Mouse (Mus musculus): ENCODE results near the gene Obsl1.

Obsl1 gene

GRCm38 (mm10) chr1:75455433-75455832 is 50.8 kb downstream of the Obsl1 start:
- DNase-seq (ENCODE audit: low spot score) = no peak

- no peak for DNase-seq (ENCODE audit: low spot score)
These were observed 54.4 kb downstream of the Obsl1 start for GRCm38 (mm10) chr1:75451900-75452299.

- no peak for DNase-seq (ENCODE audit: low spot score)
These were observed 55.8 kb downstream of the Obsl1 start, which contains the start of gene Asic4 for GRCm38 (mm10) chr1:75450314-75451005. Asic4 (plus strand) TSS chr1:75450436.

GRCm38 (mm10) chr1:75449377-75450135 is 56.7 kb downstream of the Obsl1 start:
- DNase-seq (ENCODE audit: low spot score) = no peak

GRCm38 (mm10) chr1:75448937-75449336 is 57.3 kb downstream of the Obsl1 start:
- DNase-seq (ENCODE audit: low spot score) = no peak

- no peak for DNase-seq (ENCODE audit: low spot score)
These were observed 58.2 kb downstream of the Obsl1 start for GRCm38 (mm10) chr1:75448052-75448431.

GRCm38 (mm10) chr1:75447265-75448051 is 58.8 kb downstream of the Obsl1 start:
- DNase-seq (ENCODE audit: low spot score) = no peak

- DNase-seq (ENCODE audit: low spot score) = no peak
These were observed 59.6 kb downstream of the Obsl1 start for GRCm38 (mm10) chr1:75446656-75447055.

GRCm38 (mm10) chr1:75445751-75446611 is 60.3 kb downstream of the Obsl1 start:
- DNase-seq (ENCODE audit: low spot score) = peak; percentile 75

- DNase-seq (ENCODE audit: low spot score) = no peak
These were observed 61.0 kb downstream of the Obsl1 start for GRCm38 (mm10) chr1:75445141-75445701.

GRCm38 (mm10) chr1:75444208-75444607 is 62.0 kb downstream of the Obsl1 start:
- no peak for DNase-seq (ENCODE audit: low spot score)

GRCm38 (mm10) chr1:75443247-75444024 is 62.8 kb downstream of the Obsl1 start:
- DNase-seq (ENCODE audit: low spot score) = no peak

GRCm38 (mm10) chr1:75442811-75443210 is 63.4 kb downstream of the Obsl1 start:
- DNase-seq (ENCODE audit: low spot score) = no peak

GRCm38 (mm10) chr1:75442171-75442570 is 64.1 kb downstream of the Obsl1 start:
- no peak for DNase-seq (ENCODE audit: low spot score)

- no peak for DNase-seq (ENCODE audit: low spot score)
These were observed 64.7 kb downstream of the Obsl1 start for GRCm38 (mm10) chr1:75441471-75441996.

- no peak for DNase-seq (ENCODE audit: low spot score)
These were observed 65.6 kb downstream of the Obsl1 start for GRCm38 (mm10) chr1:75440661-75441060.

- no peak for DNase-seq (ENCODE audit: low spot score)
These were observed 67.5 kb downstream of the Obsl1 start for GRCm38 (mm10) chr1:75438782-75439181.

GRCm38 (mm10) chr1:75435475-75436328 is 70.5 kb downstream of the Obsl1 start, which contains the start of gene Gmppa:
Gmppa (plus strand) TSS chr1:75435930.
- DNase-seq (ENCODE audit: low spot score) = peak; percentile 78
